Mouse (Mus musculus) lung, adult 2 months (tissue): ENCODE measurements around the gene Golm1.

Experiments used
- CTCF ChIP-seq: fragments of 200-500 bp; IDR thresholded peaks from 2 replicates; pipeline ENCODE4 v1.5.1; 2011; ENCODE audit warnings: mild to moderate bottlenecking, low read length, control low read depth; ENCODE audit not compliant: insufficient read depth
- POLR2A ChIP-seq: fragments of 200-500 bp; IDR thresholded peaks from 2 replicates; pipeline ENCODE4 v1.6.1; 2011; ENCODE audit warnings: low read depth, mild to moderate bottlenecking, control low read depth, low read length, borderline replicate concordance; ENCODE audit errors: extremely low read depth

DNA sequence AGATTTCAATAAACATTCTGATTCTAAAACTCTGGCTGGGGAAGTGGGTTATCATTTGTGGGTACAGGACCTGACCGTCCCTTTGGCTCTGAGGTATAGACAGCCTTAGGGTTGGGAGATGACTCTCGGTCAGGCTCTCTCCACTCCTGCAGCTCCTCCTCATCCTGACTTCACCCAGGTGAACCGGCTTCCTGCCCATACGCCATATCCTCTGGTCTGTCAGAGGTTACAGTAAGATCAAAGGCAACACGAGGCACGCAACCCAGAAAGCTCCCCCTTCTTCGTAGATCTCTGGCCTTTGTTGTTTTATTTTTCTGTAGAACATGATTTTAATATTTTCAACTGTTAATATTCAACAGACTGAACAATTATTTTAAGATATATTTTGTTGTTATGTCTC is 20.2 kb upstream of the Golm1 start:
- no peak for TF ChIP-seq POLR2A
- no peak for TF ChIP-seq CTCF
